Mouse (Mus musculus) embryonic facial prominence, embryonic 14.5 days (tissue): ENCODE results near the gene Sppl2a. TPM values are rescaled to one million over a fixed set of nuclear protein-coding genes. Genes with fewer than 3 reads are reported as not detected.

ENCODE experiments used
- ATAC-seq: fragments of 200-750 bp; cut with Nextera tagmentation; 2 replicates; pipeline ENCODE4 v1.8.0; 2017; ENCODE audit warnings: low read depth, moderate number of reproducible peaks, moderate TSS enrichment
- DNase-seq: peaks from one replicate; pipeline ENCODE4 v3.0.0-alpha.2; 2015; ENCODE audit warnings: low spot score
- H3K27ac ChIP-seq: fragments of 300-500 bp; sonication (generic); replicated peaks from 2 replicates; pipeline ENCODE4 v1.5.1; 2014; ENCODE audit warnings: low read depth, mild to moderate bottlenecking, low read length, moderate library complexity
- H3K27me3 ChIP-seq: fragments of 300-500 bp; sonication (generic); replicated peaks from 2 replicates; pipeline ENCODE4 v1.6.1; 2014; ENCODE audit warnings: low read length; ENCODE audit not compliant: control insufficient read depth, insufficient read depth
- H3K36me3 ChIP-seq: fragments of 300-500 bp; sonication (generic); 2 replicates; pipeline ENCODE4 v1.6.1; 2014; ENCODE audit warnings: low read length, mixed read lengths; ENCODE audit not compliant: control insufficient read depth, insufficient read depth
- H3K4me1 ChIP-seq: fragments of 300-500 bp; sonication (generic); 2 replicates; pipeline ENCODE4 v1.6.1; 2014; ENCODE audit warnings: antibody characterized with exemption, low read length; ENCODE audit not compliant: control insufficient read depth, insufficient read depth
- H3K4me2 ChIP-seq: fragments of 300-500 bp; sonication (generic); 2 replicates; pipeline ENCODE4 v1.6.1; 2014; ENCODE audit warnings: low read depth, mild to moderate bottlenecking, low read length, moderate library complexity, mixed read lengths
- H3K4me3 ChIP-seq: fragments of 300-500 bp; sonication (generic); 2 replicates; pipeline ENCODE4 v1.5.1; 2014; ENCODE audit warnings: low read depth, mild to moderate bottlenecking, low read length
- H3K9ac ChIP-seq: fragments of 300-500 bp; sonication (generic); 2 replicates; pipeline ENCODE4 v1.6.1; 2014; ENCODE audit warnings: low read depth, mild to moderate bottlenecking, low read length, moderate library complexity, mixed read lengths
- H3K9me3 ChIP-seq: fragments of 300-500 bp; sonication (generic); 2 replicates; pipeline ENCODE4 v1.6.1; 2016; ENCODE audit warnings: low read length; ENCODE audit not compliant: control insufficient read depth
- WGBS: fragments of 180-500 bp; shearing (Covaris S2); extraction: QIAGEN DNeasy Blood & Tissue Kit; methylation state at CpG from one replicate; pipeline ENCODE4 v1.1.7; 2014; 5-methylcytosine and 5-hydroxymethylcytosine counted together
- microRNA-seq: library from miRNA; unstranded; fragments of <30 nt; microRNA quantifications from one replicate; pipeline ENCODE4, GENCODE M21; 2016; ENCODE audit warnings: borderline number of aligned reads
- polyA plus RNA-seq: library from polyadenylated mRNA; unstranded; fragments of >200 nt; fragmentation: Nextera tagmentation; extraction: Ambion mirVana; gene quantifications from 2 replicates; pipeline ENCODE4 v1.2.1, GENCODE M21; 2014

Sppl2a gene
- polyA plus RNA-seq, 1 experiment from 2014 or later = 64.5 TPM

DNA sequence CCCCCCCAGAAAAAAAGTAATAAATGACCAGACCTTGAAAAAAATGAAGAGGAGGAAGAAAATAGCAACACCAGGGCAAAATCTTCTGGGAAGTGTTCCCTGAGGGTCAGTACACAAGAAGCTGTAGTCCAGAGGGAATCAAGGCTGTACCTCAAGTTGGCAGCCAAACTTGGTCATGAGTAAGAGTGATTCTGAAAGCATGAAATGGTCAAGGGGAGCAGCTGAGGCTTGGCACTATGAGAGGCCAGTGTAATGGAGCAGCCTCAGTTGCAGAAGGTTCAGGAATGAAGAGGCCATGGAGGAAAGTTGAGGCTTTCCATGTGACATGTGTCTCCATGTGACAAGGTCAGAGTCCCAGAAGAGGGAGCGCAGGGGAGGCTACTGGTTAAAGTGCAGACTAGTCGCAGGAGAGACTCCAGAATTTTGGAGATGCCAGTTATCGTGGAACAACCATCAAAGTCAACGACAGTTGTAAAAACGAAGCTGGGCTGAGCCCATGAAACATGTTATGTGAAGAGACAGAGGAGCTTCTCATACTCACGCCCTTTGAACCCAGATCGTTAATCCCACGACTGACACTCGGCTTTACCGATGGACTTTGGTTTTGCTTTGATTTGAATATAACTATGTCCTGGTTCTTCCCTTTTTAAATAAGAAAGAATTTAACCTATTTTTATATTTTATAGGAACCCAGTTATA lies 67.4 kb downstream of the Sppl2a start:
- no peak overlapping the region for H3K9ac ChIP-seq
- H3K36me3 ChIP-seq = no peaks in the 10 kb centered on the region
- H3K4me1 ChIP-seq = no peaks in the 10 kb centered on the region
- WGBS = 91% methylated on average over 10 of the region's 10 CpGs
- no peak overlapping the region for H3K4me2 ChIP-seq
- no peak overlapping the region for H3K27ac ChIP-seq
- no peaks in the 10 kb centered on the region for H3K9me3 ChIP-seq
- H3K27me3 ChIP-seq = no peaks in the 10 kb centered on the region
- ATAC-seq (no peak), DNase-seq (no peak)
- no peak overlapping the region for H3K4me3 ChIP-seq

DNA sequence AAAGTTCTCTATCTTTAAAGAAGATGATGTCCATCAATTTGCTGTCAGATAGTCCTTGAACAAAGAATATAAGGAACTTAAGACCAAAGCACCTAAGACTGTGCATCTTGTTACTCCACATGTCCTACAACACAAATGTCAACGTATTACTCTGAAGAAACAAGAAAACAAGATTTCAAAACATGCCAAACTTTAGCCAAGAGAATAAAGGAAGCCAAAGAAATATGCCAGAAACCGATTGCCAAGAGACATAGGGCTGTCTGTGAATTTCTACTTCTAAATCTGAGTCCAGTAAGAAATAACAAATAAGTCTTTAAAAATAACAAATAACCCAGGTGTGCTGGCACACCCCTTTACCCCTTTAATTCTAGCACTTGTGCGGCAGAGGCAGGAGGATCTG lies 68.0 kb downstream of the Sppl2a start:
- Histone ChIP-seq H3K4me2 (no peak overlapping the region), H3K36me3 (no peaks in the 10 kb centered on the region), H3K27me3 (no peaks in the 10 kb centered on the region), H3K9ac (no peak overlapping the region), H3K4me3 (no peak overlapping the region), H3K9me3 (no peaks in the 10 kb centered on the region), H3K27ac (no peak overlapping the region), H3K4me1 (no peaks in the 10 kb centered on the region)
- DNase-seq (no peak), ATAC-seq (no peak)
- 89% methylated on average over 3 of the region's 3 CpGs for WGBS

DNA sequence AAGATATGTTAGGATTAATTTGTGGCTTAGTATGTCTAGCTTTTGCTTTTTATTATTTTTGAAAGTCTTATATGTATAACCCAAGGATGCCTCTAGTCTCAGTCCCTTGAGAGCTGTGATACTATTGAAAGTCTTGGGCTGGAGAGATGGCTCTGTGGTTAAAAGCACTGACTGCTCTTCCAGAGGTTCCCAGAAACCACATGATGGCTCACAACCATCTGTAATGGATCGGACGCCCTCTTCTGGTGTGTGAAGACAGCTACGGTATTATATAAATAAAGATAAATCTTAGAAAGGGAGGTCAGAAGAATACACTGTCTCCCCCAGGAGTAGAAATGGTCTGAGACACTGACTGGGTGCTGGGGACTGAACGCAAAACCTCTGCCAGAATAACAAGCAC lies 88.3 kb downstream of the Sppl2a start:
- no peak for DNase-seq
- Histone ChIP-seq H3K4me2 (no peak overlapping the region), H3K4me3 (no peak overlapping the region), H3K27me3 (no peaks in the 10 kb centered on the region), H3K9me3 (no peaks in the 10 kb centered on the region), H3K9ac (no peak overlapping the region), H3K4me1 (no peaks in the 10 kb centered on the region), H3K27ac (no peak overlapping the region), H3K36me3 (peaks cover 60% of the 10 kb centered on the region)
- ATAC-seq = no peak
- WGBS = 89% methylated on average over 4 of the region's 4 CpGs

Small RNA genes lying within 50 kb of the gene (microRNA-seq; reads per million reads assigned to microRNA genes)
- gene Mir3473g = 0.50 reads per million

Other genes starting within 250 kb of the Sppl2a start
- gene Usp8, start 225.9 kb downstream of the Sppl2a start, polyA plus RNA-seq = 42.9 and 45.8 TPM in 2 replicates
- gene Usp50, start 149.8 kb downstream of the Sppl2a start, polyA plus RNA-seq = 1.7 and 2.6 TPM in 2 replicates
- gene Trpm7, start 57.0 kb downstream of the Sppl2a start, polyA plus RNA-seq = 38.2 and 46.3 TPM in 2 replicates
- gene Ap4e1, start 75.5 kb upstream of the Sppl2a start, polyA plus RNA-seq = 9.6 TPM in 2 replicates
- gene Blvra, start 137.4 kb upstream of the Sppl2a start, polyA plus RNA-seq = 46.0 and 50.0 TPM in 2 replicates
- gene Ncaph, start 200.7 kb upstream of the Sppl2a start, polyA plus RNA-seq = 60.4 and 68.2 TPM in 2 replicates
- 16.7 and 19.0 TPM in 2 replicates for gene Itpripl1, start 210.2 kb upstream of the Sppl2a start, polyA plus RNA-seq